Mouse (Mus musculus) heart, embryonic 11.5 days (tissue): ENCODE results near the gene Synpo2. TPM values are rescaled to one million over a fixed set of nuclear protein-coding genes. Genes with fewer than 3 reads are reported as not detected.

Experiments
- ATAC-seq: fragments of 200-750 bp; cut with Nextera tagmentation; replicated peaks from 2 replicates; pipeline ENCODE4 v1.8.0; 2017; ENCODE audit warnings: moderate library complexity; ENCODE audit not compliant: insufficient number of reproducible peaks, low FRiP score, low TSS enrichment
- H3K27ac ChIP-seq: fragments of 300-500 bp; sonication (generic); 2 replicates; pipeline ENCODE4 v1.5.1; 2014; ENCODE audit warnings: mild to moderate bottlenecking, low read depth, low read length
- H3K27me3 ChIP-seq: fragments of 300-500 bp; sonication (generic); 2 replicates; pipeline ENCODE4 v1.6.1; 2014; ENCODE audit warnings: mild to moderate bottlenecking, low read length, mixed read lengths; ENCODE audit not compliant: control insufficient read depth, insufficient read depth
- H3K36me3 ChIP-seq: fragments of 300-500 bp; sonication (generic); 2 replicates; pipeline ENCODE4 v1.6.1; 2014; ENCODE audit warnings: mild to moderate bottlenecking, low read length, moderate library complexity, mixed read lengths; ENCODE audit not compliant: control insufficient read depth, insufficient read depth
- H3K4me1 ChIP-seq: fragments of 300-500 bp; sonication (generic); 2 replicates; pipeline ENCODE4 v1.6.1; 2014; ENCODE audit warnings: low read length; ENCODE audit not compliant: control insufficient read depth, insufficient read depth
- H3K4me2 ChIP-seq: fragments of 300-500 bp; sonication (generic); 2 replicates; pipeline ENCODE4 v1.6.1; 2014; ENCODE audit warnings: mild to moderate bottlenecking, moderate library complexity
- H3K4me3 ChIP-seq: fragments of 300-500 bp; sonication (generic); 2 replicates; pipeline ENCODE4 v1.5.1; 2014; ENCODE audit warnings: low read depth, low read length
- H3K9ac ChIP-seq: fragments of 300-500 bp; sonication (generic); 2 replicates; pipeline ENCODE4 v1.6.1; 2014; ENCODE audit warnings: mild to moderate bottlenecking, low read depth, low read length, moderate library complexity
- H3K9me3 ChIP-seq: fragments of 300-500 bp; sonication (generic); replicated peaks from 2 replicates; pipeline ENCODE4 v1.6.1; 2016; ENCODE audit warnings: low read length; ENCODE audit not compliant: control insufficient read depth
- WGBS: fragments of 180-500 bp; shearing (Covaris S2); extraction: QIAGEN DNeasy Blood & Tissue Kit; methylation state at CpG from one replicate; pipeline ENCODE4 v1.1.7; 2014; ENCODE audit not compliant: insufficient replicate concordance; 5-methylcytosine and 5-hydroxymethylcytosine counted together
- polyA plus RNA-seq: library from polyadenylated mRNA; unstranded; fragments of >200 nt; fragmentation: Nextera tagmentation; extraction: Ambion mirVana; gene quantifications from 2 replicates; pipeline ENCODE4 v1.2.1, GENCODE M21; 2014

The Synpo2 gene
- polyA plus RNA-seq, 1 experiment from 2014 or later = 21.8 TPM

DNA sequence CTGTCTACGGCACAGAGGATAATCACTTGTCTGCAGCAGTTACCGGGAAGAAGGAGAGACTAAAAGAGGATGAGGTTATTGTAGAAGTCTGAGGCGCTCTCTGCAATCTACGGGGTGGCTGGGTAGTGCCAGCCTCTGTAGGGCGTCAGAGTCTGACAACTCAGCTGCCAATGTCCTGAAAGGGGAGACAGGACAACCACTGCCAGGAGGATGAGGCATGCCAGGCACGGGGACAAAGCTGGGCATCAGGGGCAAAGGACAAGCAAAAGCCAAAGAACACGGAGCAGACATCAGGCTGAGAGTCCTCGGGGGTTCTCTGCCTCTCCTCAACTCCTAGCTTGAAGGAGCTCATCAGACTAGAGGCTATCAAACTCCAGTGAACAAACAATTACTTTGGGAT is 82.6 kb downstream of the Synpo2 start:
- Histone ChIP-seq H3K9me3 (no peaks in the 10 kb centered on the region), H3K36me3 (no peaks in the 10 kb centered on the region), H3K27me3 (no peaks in the 10 kb centered on the region), H3K4me1 (peaks cover 12% of the 10 kb centered on the region; the same call in 1 of the 2 replicates), H3K27ac (no peak overlapping the region), H3K4me3 (no peak overlapping the region), H3K9ac (no peak overlapping the region), H3K4me2 (no peak overlapping the region)
- ATAC-seq = no peak
- 78% methylated on average over 8 of the region's 8 CpGs for whole genome bisulfite sequencing

DNA sequence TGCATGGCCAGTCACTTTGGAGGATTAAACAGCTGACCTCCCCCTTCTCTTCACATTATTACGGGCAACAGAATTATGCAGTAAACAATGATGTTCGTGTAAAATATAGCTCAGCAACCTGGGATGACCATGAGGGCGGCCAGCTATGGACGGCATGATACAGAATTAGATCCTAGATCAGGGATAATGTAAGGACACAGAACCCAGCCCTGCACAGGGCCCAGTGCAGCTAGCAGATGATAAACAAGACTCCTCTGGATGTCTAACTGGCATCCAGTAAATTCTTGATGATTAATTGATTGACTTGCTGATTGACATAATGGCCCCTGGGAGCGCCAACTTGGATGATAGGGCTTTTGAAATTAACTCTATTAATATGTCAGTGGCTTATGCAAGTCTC is 83.0 kb downstream of the Synpo2 start:
- no peak overlapping the region for H3K4me3 ChIP-seq
- no peak for ATAC-seq
- no peak overlapping the region for H3K4me2 ChIP-seq
- H3K4me1 ChIP-seq = peaks cover 12% of the 10 kb centered on the region; the same call in 1 of the 2 replicates
- H3K9ac ChIP-seq = no peak overlapping the region
- no peaks in the 10 kb centered on the region for H3K36me3 ChIP-seq
- H3K27ac ChIP-seq = no peak overlapping the region
- 86% methylated on average over 5 of the region's 5 CpGs for WGBS
- H3K27me3 ChIP-seq = no peaks in the 10 kb centered on the region
- no peaks in the 10 kb centered on the region for H3K9me3 ChIP-seq

DNA sequence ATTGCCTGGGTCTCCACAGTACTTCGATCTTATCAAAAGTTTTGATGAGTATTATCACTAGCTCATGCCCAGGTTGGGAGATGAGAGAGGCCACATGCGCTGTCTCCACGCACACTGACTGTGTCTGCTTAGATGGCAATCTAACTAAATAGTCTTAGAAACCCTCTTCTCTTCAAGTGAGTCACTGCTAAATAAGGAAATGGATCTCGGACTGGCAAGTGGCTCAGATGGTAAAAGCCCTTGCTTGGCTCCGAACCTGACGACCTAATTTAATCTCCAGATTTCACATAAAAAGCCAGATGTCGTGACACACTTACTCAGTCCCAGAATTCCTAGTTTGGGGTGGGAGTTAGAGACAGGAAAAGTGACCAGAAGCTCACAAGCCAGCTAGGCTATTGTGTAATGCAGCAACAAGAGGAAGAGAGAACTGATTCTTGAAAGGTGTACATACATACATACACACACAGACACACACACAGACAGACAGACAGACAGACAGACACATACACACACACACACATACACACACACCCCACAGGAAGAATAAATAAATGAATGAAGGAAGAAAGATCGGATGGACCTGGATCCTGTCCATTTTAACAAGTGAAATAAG is 85.3 kb downstream of the Synpo2 start:
- Histone ChIP-seq H3K27ac (peak overlapping the region; percentile 50), H3K4me2 (no peak overlapping the region), H3K27me3 (no peaks in the 10 kb centered on the region), H3K36me3 (no peaks in the 10 kb centered on the region), H3K4me1 (peaks cover 22% of the 10 kb centered on the region), H3K4me3 (no peak overlapping the region), H3K9me3 (no peaks in the 10 kb centered on the region), H3K9ac (no peak overlapping the region)
- no peak for ATAC-seq
- 32% methylated on average over 8 of the region's 8 CpGs for WGBS

DNA sequence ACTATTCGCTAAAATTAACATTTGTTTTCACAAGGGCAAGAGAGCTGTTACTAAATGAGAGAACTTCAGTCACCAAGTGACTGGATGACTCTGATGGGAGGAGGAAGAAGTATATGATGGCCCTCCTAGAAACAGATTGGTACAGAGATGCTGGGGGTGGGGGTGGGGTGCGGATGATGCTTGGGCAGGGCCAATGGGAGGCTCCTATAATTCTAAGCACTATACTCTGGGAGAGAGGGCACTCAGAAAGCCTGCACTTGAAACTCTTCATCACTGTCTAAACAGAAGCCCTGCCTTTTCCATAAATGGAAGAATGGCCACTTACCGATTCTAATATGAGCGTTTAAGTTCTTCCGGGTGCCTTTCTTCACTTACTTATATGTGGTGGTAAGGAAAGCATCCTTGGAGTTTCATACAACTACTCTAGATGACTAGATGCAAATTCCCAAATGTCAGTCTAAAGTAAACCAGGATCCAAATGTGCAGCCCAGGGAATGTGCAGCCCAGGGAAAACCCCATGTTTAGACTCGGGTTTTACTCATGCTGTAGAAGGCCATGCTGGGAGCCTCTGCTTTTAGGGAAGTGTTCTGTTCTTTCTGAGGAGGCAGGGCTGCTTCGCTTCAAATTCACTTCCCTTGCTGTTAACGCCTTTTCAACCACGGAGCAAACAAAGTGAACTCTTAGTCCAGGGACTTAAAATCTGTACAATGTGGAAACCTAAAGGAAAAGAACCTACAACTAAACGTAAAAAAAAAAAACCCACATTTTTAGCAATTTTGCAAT is 86.4 kb downstream of the Synpo2 start:
- no peaks in the 10 kb centered on the region for H3K9me3 ChIP-seq
- H3K4me2 ChIP-seq = peak overlapping the region; percentile 31; the same call in 1 of the 2 replicates
- H3K36me3 ChIP-seq = no peaks in the 10 kb centered on the region
- H3K4me1 ChIP-seq = peaks cover 22% of the 10 kb centered on the region
- H3K9ac ChIP-seq = no peak overlapping the region
- 0 out of 2 replicates have a peak, but pooled peaks have one; percentile 57 for ATAC-seq
- WGBS = 37% methylated on average over 10 of the region's 10 CpGs
- no peaks in the 10 kb centered on the region for H3K27me3 ChIP-seq
- H3K4me3 ChIP-seq = no peak overlapping the region
- H3K27ac ChIP-seq = peak overlapping the region; percentile 82

DNA sequence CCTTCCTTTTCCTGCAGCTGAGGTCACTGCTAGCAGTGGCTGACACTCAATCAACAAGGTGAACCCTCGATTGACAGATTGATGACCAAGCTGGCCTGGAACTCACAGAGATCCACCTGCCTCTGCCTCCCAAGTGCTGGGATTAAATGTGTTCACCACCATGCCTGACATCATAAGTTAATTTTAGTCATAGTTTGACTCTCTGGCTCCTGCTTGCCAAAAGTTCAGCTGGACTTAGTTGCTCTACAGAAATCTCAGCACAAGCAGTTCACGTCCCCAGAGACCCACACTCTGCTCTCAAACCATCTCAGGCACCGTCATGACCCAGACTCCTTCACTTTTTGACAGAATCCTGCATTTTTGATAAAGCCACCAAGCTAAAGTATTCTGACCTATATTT is 87.3 kb downstream of the Synpo2 start:
- no peaks in the 10 kb centered on the region for H3K27me3 ChIP-seq
- H3K4me1 ChIP-seq = peaks cover 25% of the 10 kb centered on the region
- no peak overlapping the region for H3K4me3 ChIP-seq
- 78% methylated on average over 3 of the region's 3 CpGs for WGBS
- H3K36me3 ChIP-seq = no peaks in the 10 kb centered on the region
- ATAC-seq = no peak
- H3K9ac ChIP-seq = no peak overlapping the region
- H3K27ac ChIP-seq = no peak overlapping the region
- no peaks in the 10 kb centered on the region for H3K9me3 ChIP-seq
- no peak overlapping the region for H3K4me2 ChIP-seq

DNA sequence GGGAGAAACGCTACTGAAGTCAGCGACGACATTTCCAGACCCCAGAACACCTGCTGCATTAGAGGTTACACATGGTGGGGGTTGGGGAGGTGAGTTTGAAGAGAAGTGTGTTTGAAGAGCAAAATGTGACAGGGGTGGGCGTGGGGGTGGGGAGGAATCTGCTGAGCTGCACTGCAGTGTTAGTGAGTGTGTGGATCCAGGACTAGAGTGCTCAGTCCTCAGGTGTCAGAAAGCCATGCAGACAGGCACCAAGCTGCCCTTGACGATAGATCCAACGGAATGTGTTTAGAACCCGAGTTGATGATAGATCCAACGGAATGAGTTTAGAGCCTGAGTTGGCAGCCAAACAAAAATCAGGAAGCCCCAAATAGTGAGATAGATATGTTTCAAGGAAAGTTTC is 89.4 kb downstream of the Synpo2 start:
- no peak overlapping the region for H3K4me3 ChIP-seq
- H3K4me1 ChIP-seq = peaks cover 28% of the 10 kb centered on the region
- H3K36me3 ChIP-seq = no peaks in the 10 kb centered on the region
- H3K27ac ChIP-seq = peak overlapping the region; percentile 57
- H3K4me2 ChIP-seq = no peak overlapping the region
- 0 out of 2 replicates have a peak, but pooled peaks have one; percentile 55 for ATAC-seq
- H3K27me3 ChIP-seq = no peaks in the 10 kb centered on the region
- no peak overlapping the region for H3K9ac ChIP-seq
- no peaks in the 10 kb centered on the region for H3K9me3 ChIP-seq
- WGBS = 42% methylated on average over 8 of the region's 8 CpGs

DNA sequence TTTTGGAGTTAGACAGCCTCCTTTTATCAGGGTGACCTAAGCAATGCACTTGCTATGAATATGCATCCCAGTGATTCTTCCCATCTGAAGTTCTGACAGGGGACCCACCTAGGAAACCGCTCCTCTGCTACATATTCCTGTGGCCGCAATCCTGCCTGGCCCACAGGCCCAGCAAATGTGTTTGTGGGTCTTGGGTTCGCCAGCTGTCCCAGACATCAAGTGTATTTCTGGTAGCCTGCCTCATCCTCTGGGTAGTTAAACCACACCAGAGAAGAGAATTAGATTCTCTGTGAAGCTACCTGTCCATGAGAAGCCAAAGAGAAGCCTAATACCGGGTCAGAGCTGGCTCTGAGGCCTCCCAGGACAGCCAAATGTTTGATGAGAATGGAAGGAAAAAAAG is 90.0 kb downstream of the Synpo2 start:
- H3K27ac ChIP-seq = peak overlapping the region; percentile 57
- no peak overlapping the region for H3K4me2 ChIP-seq
- 77% methylated on average over 4 of the region's 4 CpGs for WGBS
- no peaks in the 10 kb centered on the region for H3K36me3 ChIP-seq
- peaks cover 28% of the 10 kb centered on the region for H3K4me1 ChIP-seq
- no peak overlapping the region for H3K4me3 ChIP-seq
- no peak for ATAC-seq
- no peak overlapping the region for H3K9ac ChIP-seq
- H3K27me3 ChIP-seq = no peaks in the 10 kb centered on the region
- H3K9me3 ChIP-seq = no peaks in the 10 kb centered on the region

DNA sequence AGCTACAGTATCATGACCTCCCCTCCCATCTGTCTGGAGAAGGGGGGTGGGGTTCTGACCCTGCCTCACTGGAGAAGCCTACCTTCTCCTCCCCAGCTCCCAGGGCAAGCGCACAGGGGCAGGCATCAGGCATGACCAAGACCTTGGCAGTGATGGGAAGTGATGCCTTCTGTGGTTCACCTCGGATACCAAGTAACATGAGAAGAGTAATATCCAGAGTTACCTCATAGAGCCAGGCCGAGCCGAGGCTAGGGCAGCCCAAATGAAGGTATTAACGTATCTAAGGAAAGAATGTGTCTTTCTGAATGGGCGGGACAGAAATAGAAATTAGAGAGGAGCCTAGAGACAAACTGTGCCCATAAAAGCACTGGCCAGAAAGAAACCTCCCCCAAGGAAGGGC is 92.5 kb downstream of the Synpo2 start:
- no peak for ATAC-seq
- 61% methylated on average over 6 of the region's 6 CpGs for WGBS
- Histone ChIP-seq H3K4me1 (peaks cover 15% of the 10 kb centered on the region), H3K9me3 (no peaks in the 10 kb centered on the region), H3K4me2 (no peak overlapping the region), H3K27ac (no peak overlapping the region), H3K9ac (no peak overlapping the region; the same call in 1 of the 2 replicates), H3K36me3 (no peaks in the 10 kb centered on the region), H3K27me3 (no peaks in the 10 kb centered on the region), H3K4me3 (no peak overlapping the region)
